11 mouse cellular contexts compared by ENCODE assay signal in the genomic region with DNA sequence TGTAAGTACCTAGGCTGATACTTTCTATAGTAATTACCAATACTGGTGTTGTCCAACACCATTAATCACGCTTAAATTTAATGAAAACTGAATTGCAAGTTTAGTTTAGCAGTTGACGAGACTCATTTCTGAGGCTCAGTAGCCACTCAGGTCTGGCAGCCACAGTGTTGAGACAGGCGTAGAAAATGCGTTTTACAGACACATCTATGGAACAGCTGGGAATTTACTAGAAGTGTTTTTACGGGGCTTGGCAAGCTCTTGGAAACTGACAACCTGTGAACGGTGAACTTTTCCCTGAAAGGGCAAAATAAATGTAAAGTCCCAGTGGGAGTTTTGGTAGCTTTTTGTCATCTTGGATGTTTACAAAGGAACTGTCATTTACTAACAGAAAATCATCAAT.
"Had no signal": no experiment of that assay in that cellular context is flagged by ENCODE, and none has a peak within 500 bp of the region (broad histone marks: within the 10 kb centered on the region; RNA-seq: fewer than 3 reads in every experiment).

No protein-coding gene starts in this region.

- H3K4me2 ChIP-seq: liver, embryonic 13.5 days; midbrain, embryonic 11.5 days had no signal

- DNase-seq: kidney, adult 9 months; kidney, postnatal 14 days; kidney, postnatal 4 days; liver, embryonic 13.5 days; lung, adult 2 months; lung, postnatal 14 days; lung, postnatal 4 days; midbrain, embryonic 14.5 days; thymus, adult 18-20 months; thymus, postnatal 36 days had no signal

- H3K27me3 ChIP-seq: liver, embryonic 13.5 days had no signal

- H3K4me3 ChIP-seq: liver, embryonic 13.5 days had no signal

- H3K36me3 ChIP-seq: liver, embryonic 13.5 days had no signal

- H3K9me3 ChIP-seq: liver, embryonic 13.5 days had no signal

- H3K27ac ChIP-seq: liver, embryonic 13.5 days had no signal

- H3K9ac ChIP-seq: liver, embryonic 13.5 days had no signal
